Mouse (Mus musculus): Measurements from ENCODE around the gene Ptprh.
"Not testable (repeated sequence)": the region's sequence is repeated elsewhere in the genome, so short reads cannot be mapped to it uniquely, and the experiment has no call there.

Ptprh gene

DNA sequence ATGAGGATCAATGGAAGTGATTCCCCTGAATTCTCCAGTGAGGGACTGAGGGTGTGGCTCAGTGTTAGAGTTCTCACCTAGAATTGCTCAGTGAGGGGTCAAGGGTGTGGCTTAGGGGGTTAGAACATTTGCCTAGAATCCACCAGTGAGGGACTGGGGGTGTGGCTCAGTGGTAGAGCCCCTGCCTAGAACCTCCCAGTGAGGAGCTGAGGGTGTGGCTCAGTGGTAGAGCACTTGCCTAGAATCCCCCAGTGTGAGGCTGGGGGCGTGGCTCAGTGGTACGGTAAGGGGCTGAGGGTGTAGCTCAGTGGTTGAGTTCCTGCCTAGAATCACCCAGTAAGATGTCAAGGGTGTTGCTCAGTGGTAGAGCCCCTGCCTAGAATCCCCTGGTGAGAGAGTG is 64.8 kb downstream of the Ptprh start:
- TF ChIP-seq GATA4 (IDR thresholded peaks at IDR 0.05; ENCODE audit: insufficient replicate concordance, low read length), result no peak

DNA sequence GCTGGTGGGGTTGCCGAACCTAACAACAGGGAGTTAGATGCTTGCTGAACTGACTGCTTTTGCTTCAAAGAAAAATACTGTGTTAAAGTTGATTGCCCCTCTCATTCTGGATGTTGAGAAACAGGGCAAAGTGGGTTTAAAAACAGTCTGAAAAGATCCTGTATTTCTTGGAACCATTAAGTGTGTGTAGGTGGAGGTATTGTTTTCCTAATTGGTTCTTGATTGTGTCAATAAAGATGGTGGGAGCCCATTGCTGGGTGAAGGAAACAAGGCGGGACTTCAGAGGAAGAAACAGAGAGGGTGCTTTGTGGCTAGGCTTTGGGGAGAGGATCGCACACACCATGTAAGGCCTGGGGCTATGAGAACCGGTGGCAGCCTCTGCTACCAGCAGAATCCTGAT is 66.7 kb downstream of the Ptprh start:
- no peak for TF ChIP-seq GATA4 (IDR thresholded peaks at IDR 0.05; ENCODE audit: insufficient replicate concordance, low read length)

DNA sequence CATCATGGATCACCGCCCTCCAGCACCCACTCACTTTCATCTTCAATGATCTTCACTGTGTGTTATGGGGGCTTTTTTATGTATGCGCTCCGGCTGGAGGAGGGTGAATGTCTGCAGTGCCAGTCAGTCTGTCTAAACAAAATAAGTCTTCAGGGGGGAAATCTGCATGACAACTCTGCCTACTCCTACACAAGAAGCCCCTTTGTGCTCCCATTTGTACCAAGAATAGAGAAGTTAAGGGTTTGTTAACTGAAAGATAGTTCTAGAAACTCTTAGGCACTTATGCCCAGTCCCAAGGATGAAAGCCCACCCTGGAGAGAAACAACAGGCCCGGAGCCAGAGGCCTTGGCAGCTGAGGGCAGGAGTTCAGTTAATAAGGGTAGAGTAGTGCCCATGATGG is 67.5 kb downstream of the Ptprh start:
- no peak for TF ChIP-seq GATA4 (IDR thresholded peaks at IDR 0.05; ENCODE audit: insufficient replicate concordance, low read length)

DNA sequence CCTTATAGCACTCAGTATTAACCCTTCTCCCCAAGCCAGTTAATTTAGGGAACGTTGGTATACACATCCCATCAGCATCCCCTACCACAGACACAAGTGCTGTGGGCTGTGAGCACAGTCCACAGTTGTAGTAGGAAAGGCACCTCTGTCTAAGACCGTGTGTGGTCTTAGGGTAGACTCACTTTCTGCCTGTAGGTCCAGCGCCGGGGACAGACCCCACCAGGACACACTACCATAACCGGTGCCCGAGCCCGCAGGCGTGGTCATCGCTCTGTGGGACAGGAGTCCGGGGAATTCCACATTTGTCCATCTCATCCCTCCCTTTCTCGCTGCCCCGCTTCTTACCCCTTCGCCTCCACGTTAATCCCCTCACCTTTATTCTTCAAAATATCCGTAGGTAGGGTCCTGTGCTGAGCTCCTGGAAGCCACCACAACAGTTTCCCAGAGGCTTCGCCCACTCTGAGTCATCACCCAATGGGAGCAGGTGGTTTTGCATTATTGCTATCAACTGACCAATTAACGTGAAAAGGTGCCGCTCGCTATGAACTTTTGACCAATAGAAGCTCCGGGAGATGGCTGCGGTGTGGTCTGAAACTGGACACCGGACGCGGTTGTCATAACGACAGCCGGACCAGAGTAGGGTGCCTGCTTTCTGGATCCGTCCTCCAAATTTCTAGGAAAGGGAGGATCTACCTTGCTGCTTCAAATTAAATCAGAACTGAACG is 71.7 kb downstream of the Ptprh start, which contains the start of gene Dnaaf3:
Gene Dnaaf3 (minus strand): TSS at position 449 of the 725 bp plus-strand sequence.
- no peak for TF ChIP-seq GATA4 (IDR thresholded peaks at IDR 0.05; ENCODE audit: insufficient replicate concordance, low read length)

DNA sequence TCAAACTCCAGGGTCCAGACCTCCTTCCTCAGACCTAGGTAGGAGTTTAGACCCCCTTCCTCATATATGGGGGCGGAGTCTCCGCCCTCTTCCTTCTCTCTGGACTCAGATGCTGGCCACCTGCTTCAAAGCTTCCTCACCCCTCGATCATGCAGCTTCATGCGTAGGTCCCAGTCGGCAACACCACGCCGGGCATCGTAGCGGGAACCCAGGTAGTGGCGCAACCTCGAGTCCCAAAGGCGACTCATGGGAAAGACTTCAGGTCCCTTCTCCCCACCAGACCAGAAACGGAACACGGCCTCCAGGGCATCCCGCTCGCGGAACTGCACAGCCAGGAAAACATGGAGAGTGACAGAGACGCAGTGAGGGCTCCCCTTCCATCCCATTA is 76.5 kb downstream of the Ptprh start:
- no peak for TF ChIP-seq GATA4 (IDR thresholded peaks at IDR 0.05; ENCODE audit: insufficient replicate concordance, low read length)

DNA sequence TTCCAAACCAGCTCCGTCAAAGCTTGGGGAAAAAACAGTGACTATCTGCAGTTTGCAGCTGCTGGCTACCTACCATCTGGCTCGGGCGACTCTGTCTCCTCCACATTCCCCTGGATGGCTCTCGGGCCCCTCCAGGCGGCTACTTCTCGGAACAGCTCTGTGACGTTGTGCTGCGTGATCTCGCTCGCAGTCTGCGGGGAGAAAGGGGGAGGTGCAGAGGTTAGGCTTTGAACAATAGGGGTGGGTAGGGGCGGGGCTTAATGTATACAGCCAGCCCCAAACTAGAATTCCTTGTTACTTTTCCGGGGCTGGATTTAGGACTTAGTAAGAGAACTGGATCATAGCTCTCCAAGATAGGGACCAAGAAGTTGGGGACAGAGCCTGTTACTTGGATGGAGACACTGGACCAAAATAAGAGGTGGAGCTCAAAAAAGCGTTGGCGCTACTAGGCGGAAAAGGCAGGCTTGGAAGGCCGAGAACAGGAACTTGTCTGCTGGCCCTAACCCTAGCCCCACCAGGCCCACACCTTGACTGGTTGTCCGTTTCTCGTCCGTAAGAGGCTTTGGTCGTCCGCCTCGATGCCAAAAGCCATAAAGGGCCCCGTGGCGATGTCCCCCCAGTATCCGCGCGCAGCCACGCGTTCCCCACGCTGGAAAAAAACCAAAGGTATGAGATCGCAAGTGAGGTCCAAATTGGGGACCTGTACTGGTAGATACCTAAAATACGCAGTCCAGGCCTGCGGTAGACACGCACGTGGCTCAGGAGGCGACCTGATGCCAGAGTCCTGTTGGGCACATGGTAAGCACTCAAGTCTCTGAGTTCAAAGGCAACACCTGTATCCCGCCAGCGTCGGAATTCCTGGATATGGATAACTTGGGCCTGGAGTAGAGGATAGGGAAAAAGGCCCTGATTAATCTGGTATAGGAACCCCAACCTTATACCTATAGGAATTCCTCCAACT is 77.2 kb downstream of the Ptprh start:
- TF ChIP-seq GATA4 (IDR thresholded peaks at IDR 0.05; ENCODE audit: insufficient replicate concordance, low read length), result no peak

DNA sequence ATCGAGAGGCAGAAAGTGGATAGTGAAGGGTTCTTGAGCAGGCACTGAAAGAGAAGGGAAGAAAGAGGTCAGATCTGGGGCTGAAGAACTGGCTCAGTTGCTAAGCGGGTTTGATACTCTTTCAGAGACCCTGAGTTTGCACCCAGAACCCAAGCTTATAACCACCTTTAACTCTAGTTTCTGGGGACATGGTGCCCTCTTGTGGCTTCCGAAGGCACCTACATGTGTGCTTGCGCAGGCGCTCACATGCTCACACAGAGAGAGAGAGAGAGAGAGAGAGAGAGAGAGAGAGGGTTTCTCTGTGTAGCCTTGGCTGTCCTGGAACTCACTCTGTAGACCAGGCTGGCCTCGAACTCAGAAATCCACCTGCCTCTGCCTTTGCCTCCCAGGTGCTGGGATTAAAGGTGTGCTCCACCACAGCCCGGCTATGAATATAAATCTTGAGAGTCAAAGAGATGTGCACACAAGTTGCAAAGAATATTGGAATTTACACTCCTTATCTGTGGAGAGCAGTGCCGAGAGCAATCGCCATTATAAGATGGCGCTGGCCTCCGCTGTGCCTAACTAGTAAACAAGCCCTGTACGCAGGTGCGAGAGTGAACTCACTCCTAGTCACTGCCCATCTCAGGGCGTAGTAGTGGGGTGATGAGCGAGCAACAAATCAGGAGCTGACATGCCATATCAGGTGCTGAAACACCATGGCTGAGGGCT is 79.5 kb downstream of the Ptprh start, which contains the start of gene Tnni3:
Gene Tnni3 (minus strand): TSS at position 18 of the 711 bp plus-strand sequence.
- not testable (repeated sequence) for TF ChIP-seq GATA4 (IDR thresholded peaks at IDR 0.05; ENCODE audit: insufficient replicate concordance, low read length)

DNA sequence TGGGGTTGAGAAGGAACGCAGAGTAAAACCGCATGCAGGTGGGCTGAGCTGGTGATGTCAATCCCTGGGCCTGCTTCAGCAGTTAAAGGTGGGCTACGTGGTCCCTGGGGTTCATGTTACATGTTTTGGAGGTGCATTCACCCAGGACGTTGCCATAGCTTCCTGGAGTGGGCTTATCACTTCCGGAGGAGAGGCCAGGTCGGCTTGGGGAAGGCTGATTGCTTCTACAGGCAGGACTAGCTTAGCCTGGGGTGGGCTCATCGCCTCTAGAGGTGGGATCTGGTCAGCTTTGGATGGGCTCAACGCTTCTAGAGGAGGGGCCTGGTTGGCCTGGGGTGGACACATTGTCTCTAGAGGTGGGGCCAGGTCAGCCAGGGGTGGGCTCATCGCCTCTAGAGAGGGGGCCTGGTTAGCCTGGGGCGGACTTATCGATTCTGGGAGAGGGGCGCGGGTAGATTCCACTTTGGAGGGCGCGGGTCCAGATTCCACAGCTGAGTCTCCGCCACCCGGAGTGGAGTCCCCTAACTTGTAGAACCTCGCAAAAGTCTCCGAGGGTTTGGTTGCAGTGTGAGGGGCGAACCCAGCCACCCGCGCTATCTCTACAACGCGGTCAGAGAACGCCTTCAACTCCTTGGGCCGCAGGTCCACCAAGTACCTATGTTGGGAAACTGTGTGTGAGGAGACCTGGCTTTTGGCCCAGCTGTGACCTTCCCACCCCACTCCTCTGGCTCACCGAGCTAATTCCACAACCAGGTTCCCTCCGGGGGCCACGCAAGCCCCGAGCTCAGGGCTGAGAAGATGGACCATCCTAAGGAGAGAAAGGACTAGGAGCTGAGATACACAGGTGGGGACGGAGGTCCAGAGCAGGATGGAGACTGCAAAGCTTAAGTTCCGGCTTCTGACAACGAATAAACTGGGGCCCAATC is 80.4 kb downstream of the Ptprh start:
- TF ChIP-seq GATA4 (IDR thresholded peaks at IDR 0.05; ENCODE audit: insufficient replicate concordance, low read length), result no peak

DNA sequence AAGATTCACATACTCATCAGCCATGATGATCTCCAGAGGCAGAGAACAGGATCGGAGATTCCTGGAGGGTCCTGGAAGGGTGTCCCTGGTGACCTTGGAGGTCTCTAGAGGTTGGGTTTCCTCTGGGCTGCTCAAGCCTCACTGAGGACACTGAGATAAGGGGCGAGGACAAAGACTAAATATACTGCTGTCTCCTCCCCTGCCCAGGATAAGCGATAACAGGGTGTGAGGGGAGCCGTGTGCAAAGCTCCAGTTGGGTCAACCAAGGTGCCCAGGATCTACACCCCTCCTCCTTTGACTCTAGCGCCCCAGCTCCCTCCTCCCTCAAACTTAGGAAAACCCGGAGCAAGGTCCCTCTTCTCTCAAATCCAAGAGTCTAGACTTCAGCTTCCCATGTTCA is 81.5 kb downstream of the Ptprh start:
- TF ChIP-seq GATA4 (IDR thresholded peaks at IDR 0.05; ENCODE audit: insufficient replicate concordance, low read length), result no peak

DNA sequence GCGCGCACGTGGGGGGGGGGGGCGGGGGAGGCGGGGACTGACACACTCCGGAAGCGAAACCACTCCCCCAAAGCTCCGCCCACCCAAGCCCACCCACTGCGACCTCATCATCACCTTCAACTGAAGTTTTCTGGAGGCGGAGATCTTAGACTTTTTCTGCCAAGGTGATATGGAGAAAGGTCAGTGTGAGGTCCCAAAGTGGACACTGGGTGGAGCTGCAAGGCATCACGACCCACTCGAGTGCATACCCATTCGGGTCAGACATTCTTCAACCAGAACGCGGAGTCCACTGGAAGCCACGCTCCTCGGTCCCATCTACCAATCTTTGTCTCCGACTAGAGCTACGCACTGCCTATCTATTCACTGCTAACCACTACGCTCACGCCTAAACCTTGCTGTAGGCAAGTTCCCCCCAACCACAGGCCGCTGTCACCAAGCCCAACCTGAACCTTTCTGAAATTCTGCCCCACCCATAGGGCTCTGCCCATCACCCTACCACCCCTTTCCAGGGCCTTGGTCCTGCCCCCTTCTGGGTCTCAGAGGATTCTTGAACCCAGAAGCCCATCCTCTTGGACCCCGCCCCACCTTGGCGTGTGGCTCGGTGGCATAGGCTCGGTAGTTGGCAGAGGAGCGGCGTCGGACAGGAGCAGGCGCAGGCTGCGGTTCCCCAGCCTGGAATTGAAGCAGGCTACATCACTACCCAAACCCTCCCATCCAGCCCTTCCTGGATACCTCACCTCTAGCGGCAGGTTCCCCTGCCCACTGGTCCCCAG is 82.4 kb downstream of the Ptprh start:
- TF ChIP-seq GATA4 (IDR thresholded peaks at IDR 0.05; ENCODE audit: insufficient replicate concordance, low read length), result no peak

DNA sequence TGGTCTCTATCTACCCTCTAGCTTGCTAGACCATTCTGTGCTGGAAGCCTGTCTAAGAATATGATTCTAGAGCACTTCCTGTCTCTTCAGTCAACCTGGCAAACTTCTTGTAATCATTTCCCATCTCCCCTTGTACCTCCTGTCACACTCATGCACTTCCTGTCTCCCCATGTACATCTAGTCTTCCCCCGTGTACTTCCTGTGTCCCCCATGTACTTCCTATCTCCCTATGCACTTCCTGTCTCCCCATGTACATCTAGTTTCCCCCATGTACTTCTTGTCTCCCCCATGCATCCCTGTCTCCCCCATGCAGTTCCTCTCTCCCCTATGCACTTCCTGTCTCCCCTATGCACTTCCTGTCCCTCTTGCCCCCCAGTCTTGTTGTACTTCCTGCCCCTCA is 85.4 kb downstream of the Ptprh start:
- TF ChIP-seq GATA4 (IDR thresholded peaks at IDR 0.05; ENCODE audit: insufficient replicate concordance, low read length), result no peak

DNA sequence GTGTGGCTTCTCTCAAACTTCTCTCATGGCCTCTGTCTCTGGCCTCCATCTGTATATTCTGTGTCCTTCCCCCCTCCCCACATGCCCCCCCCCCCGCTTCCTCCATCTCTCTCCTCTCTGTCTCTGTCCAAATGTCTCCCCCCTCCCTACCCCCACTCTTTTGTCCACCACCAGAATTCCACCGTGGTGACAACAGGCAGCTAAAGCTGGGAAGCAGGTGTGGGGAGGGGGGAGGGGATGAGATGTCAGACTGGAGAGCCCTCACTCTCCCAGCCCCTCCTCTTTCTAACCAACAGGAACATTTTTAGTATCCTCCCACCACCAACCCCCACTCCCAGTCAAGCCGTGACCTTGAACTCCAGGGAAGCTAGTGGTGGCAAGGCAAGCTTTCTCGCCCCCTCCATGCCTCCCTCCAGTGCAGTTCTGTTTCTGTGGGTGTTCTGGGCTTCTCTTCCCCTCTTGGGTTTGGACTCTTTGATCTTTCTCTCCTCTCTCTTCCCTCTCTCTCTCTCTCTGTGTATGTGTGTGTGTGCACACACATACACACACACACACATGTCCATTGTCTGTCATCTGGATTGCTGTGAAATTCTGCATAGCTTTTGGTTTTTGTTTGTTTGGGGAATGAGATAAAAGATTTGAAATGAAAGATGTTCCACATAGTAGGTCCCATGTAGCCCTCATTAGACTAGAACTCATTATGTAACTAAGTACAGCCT is 87.3 kb downstream of the Ptprh start, which contains the start of gene Tnnt1:
Gene Tnnt1 (minus strand): TSS at position 51 of the 719 bp plus-strand sequence.
- no peak for TF ChIP-seq GATA4 (IDR thresholded peaks at IDR 0.05; ENCODE audit: insufficient replicate concordance, low read length)

DNA sequence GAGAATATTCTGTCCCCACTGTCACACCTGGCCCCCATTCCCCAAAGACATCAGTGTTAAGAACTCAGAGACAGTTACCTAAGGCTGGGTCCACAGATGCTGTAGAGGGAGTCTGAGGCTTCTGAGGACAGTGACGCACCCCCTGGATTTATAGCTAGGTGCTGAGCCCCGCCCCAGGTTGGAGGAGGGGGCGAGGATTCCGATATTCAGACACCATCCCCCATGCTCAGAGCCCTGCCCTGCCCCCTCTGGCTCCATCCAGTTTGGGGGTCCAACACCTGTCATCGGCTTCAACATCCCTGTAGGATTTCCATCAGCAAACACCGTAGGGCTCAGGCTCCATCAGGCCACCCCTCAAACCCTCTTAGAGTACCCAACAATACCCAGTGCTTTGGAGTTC is 88.0 kb downstream of the Ptprh start:
- no peak for TF ChIP-seq GATA4 (IDR thresholded peaks at IDR 0.05; ENCODE audit: insufficient replicate concordance, low read length)
